Mouse (Mus musculus): ENCODE results near the gene Ap2m1.

Ap2m1 gene

GRCm38 (mm10) chr16:20530941-20531340, 4.3 kb upstream of the Ap2m1 start:
- DNase-seq: peak in 1 of 2 experiments; percentile 14

DNA sequence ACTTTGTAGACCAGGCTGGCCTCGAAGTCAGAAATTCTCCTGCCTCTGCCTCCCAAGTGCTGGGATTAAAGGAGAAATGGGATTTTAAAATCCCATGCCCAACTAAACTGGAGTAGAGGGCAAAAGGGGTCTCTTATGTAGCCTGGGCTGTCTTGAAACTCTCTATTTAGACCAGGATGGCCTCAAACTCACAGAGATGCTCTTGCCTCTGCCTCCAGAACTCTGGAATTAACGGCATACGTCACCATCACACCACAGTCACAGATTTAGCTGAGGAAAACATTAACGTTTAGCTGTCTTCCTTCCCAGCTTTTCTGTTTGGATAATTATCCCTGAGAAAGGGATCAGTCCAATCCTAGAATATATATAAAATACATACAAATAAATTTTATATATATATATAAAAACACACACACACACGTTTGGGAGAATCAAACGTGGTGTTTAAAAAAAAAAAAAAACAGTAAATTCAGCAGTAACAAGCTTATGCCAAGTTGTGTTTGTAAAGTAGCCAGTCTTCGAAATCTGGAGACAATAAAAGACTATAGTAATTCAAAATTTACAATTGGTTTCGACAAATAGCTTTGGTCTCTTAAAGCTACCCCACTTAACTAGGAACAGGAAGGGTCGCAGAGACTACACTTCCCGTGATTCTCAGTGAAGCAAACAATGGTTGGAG, 522 bp upstream of the Ap2m1 start:
- no peak for DNase-seq

- DNase-seq: no peak
Measured at GRCm38 (mm10) chr16:20536081-20536665, 895 bp downstream of the Ap2m1 start.

DNA sequence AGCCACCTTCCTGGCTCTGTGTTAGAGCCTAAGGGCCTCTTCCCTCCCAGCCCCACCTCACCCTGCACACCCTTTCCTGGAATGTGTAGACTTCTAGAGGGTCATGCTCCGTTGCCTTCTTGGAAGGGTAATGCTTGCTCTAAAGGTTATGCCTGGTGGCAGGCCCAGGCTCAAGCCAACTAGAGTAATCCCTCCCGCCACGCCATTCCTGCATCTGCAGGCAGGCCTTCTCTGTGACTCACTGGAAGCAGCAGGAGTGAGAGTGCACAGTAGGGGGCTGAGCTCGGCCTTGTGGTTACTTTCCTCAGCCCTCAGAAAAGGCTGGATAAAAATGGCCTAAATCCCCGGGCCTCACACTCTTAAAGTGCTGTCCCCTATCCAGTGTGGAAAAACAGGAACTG, 1.8 kb downstream of the Ap2m1 start:
- peak; percentile 37 to 74 for DNase-seq

- no peak for DNase-seq
Measured at GRCm38 (mm10) chr16:20537601-20538320, 2.5 kb downstream of the Ap2m1 start.

GRCm38 (mm10) chr16:20539649-20540048, 4.4 kb downstream of the Ap2m1 start:
- DNase-seq: no peak

- DNase-seq: no peak
Measured at GRCm38 (mm10) chr16:20540438-20540837, 5.2 kb downstream of the Ap2m1 start.

DNA sequence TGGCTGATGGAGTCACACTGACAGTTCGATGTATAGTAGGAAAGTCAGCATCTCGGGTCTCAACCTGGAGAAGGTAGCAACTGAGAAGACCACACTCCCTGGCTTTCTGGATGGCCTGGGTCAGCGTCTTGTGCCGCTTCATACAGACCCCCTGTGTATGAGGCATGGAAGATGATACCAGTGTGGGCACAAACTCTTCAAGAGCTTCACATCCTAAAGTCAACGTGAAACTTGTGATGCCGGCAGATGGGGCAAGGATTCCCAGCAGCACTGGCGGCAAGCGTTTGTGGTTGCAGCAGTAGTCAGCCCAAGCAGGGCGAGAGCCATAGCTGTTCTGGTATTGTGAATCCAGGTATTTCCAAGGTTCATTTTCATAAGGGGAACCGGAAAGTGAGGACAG, 10.4 kb downstream of the Ap2m1 start:
- no peak for DNase-seq

DNA sequence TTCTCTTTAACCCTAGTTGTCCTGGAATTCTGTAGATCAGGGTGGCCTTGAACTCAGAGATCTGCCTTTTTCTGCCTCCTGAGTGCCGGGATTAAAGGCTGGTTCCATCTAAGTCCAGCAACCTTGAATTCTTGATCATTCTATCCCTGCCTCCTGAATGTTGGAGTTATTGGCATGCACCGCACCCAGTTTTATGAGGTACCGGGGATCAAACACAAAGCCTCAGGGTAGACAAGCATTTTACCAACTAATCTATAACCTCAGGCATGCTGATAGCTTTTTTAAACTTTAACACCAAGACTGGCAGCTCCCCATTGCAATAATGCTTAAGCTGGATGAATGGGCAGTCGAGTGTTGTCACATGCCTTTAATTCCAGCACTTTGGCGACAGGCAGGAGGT, 12.1 kb downstream of the Ap2m1 start:
- DNase-seq: no peak

- peak; percentile 97 to 98 for DNase-seq
Measured at GRCm38 (mm10) chr16:20548096-20548948, 13.0 kb downstream of the Ap2m1 start, which contains the start of gene Abcf3. Gene Abcf3, plus strand, starts transcription at chr16:20548577.

DNA sequence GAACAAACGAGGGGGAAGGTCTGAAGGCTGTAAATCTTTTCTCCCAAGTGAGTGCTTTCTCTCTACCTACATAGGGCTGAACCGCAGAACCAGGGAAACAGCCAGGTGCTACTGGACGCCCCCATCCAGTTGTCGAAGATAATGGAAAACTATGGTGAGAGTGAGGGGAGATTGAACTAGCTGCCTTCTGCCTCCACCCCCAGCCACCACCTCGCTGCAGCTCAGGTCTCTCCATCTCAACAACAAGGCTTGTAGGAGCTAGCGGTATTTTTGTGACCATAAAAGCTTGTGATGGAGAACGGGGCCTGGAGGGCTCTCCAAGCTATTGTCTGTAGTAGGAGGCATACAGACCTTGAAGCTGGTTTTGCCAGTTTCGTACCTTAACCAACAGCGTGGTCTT, 13.9 kb downstream of the Ap2m1 start:
- no peak for DNase-seq

DNA sequence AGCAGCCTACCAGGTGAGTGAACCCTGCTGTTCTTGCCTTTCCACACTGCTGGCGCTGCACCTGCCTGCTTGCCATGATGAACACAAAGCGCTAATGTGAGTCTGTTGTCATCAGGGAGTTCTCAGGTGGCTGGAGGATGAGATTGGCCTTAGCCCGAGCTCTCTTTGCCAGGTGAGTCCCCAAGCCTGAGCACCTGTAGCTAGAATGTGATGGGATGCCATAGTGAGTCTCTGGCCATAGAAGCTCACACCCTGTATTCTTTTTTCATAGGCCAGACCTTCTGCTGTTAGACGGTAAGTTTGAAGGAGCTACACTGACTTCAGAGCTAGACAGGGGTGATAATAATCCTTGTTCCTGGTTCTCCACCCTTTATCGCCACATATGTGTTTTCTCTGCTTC, 16.4 kb downstream of the Ap2m1 start:
- no peak for DNase-seq

DNA sequence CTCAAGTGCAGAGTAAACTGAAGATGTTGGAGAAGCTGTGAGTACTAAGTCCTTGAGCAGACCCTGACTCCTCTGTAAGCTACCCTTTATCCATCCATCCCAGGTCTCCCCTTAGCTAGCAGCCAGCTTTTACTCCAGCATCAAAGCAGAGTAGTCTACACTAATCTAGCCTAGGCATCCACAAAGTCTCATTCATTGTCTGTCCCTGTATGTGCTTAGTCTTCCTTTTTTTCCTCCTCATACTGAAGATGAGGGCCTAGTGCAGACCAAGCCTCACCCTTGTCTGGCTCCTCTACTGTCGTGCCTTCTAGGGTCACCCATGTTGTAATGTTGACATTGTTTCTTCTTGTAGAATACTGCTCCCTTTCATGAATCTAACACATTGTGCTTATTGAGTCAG, 17.3 kb downstream of the Ap2m1 start:
- no peak for DNase-seq

DNA sequence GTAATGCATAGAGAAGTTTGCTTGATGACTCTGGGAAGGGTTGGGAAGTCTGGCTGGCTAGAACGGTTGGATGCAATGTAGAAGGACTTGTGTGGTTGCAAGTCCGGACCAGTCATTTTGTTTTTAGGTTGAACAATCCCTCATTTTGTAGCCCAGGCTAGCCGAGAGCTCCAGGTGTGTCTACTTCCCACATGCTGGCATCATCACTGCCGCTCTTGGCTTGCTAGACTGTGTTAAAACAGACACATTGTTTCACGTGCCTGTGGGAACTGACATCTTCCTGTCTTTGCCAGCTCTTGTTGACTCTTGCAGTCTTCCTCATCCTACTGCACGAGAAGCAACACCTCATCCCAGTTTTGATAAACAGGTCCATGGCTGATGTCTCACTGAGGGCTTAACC, 19.7 kb downstream of the Ap2m1 start:
- DNase-seq: no peak

DNA sequence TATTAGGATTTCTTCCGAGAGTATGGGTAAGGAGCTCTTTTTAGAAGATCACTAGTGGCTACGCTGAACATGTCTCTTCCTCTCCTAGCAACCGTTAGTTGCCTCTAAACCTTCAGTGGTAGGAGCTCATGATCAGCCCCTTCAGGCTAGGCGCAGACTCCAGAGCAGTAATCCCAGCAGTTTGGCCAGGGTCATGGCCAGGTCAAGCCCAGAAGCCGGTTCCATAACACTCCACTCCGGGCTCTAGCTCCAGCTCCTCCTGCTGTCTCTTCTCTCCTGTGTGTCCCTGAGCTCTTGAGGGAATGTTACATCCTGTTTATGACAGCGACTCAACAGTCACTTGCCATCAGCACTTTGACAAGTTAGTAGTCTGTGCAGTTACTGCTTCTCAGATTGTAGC, 22.1 kb downstream of the Ap2m1 start:
- no peak for DNase-seq

- DNase-seq: no peak
Measured at GRCm38 (mm10) chr16:20565075-20565474, 29.8 kb downstream of the Ap2m1 start.

- DNase-seq: peak; percentile 35 to 38
Measured at GRCm38 (mm10) chr16:20589366-20589938, 54.2 kb downstream of the Ap2m1 start, which contains the start of gene Vwa5b2. Gene Vwa5b2, plus strand, starts transcription at chr16:20589471.

GRCm38 (mm10) chr16:20589939-20590679, 54.8 kb downstream of the Ap2m1 start:
- DNase-seq: peak; percentile 65 to 75

GRCm38 (mm10) chr16:20590680-20591038, 55.4 kb downstream of the Ap2m1 start:
- DNase-seq: no peak

- DNase-seq: peak; percentile 12 to 15
Measured at GRCm38 (mm10) chr16:20591076-20591705, 55.9 kb downstream of the Ap2m1 start.

Data from cerebellum, postnatal 25 days (tissue).